Mouse (Mus musculus): ENCODE measurements around the gene Nrxn2. TPM values are rescaled to one million over a fixed set of nuclear protein-coding genes. Genes with fewer than 3 reads are reported as not detected.

The Nrxn2 gene
- total RNA-seq, 1 experiment from 2014 or later = not detected

GRCm38 (mm10) chr19:6412798-6413197, 5.7 kb upstream of the Nrxn2 start:
- no peak for ATAC-seq (replicated peaks; ENCODE audit: low read depth, poor library complexity, severe bottlenecking)

- no peak for ATAC-seq (replicated peaks; ENCODE audit: low read depth, poor library complexity, severe bottlenecking)
Observed at GRCm38 (mm10) chr19:6415454-6415853, 3.1 kb upstream of the Nrxn2 start.

GRCm38 (mm10) chr19:6416124-6416770, 2.3 kb upstream of the Nrxn2 start:
- no peak for ATAC-seq (replicated peaks; ENCODE audit: low read depth, poor library complexity, severe bottlenecking)

DNA sequence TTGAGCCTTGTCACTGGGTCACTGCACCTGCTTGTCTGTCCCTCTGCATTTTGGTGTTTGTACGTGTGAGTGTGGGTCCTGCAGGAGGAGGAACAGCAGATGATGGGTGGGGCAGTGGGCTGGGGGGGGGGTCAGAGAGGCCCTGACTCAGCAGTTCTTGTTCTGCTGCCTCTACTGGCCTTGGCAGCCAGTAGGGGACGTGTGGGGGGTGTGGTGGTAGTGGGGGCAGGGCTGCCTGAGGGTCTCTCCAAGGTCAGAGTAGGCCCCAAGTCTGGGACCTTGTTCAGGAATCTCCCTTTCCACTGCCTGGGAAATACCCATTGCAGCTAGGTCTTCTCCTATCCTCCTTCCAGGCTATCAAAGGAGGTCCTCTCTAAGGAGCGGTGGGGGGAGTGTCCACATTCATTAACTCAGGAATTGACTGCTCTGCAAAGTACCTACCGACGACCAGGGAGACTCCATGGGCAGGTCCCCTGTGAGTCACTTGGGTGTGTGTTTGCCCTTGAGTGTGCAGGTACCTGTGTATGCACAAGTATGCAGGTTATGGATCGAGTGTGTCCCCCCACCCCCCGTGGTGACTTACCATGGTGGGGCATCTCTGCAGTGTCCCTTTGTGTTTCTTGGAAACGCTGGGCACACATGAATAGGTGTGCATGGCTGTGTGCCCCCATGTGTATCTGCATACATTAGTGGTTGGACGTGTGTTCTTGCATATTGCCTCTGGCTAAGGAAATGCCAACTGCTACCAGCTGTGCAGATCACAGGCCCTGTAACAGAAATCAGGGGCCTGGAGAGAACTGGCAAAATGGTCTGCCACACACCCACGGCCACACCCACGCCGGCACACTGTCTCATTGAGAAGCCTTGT, 1.4 kb upstream of the Nrxn2 start:
- no peak for ATAC-seq (replicated peaks; ENCODE audit: low read depth, poor library complexity, severe bottlenecking)

DNA sequence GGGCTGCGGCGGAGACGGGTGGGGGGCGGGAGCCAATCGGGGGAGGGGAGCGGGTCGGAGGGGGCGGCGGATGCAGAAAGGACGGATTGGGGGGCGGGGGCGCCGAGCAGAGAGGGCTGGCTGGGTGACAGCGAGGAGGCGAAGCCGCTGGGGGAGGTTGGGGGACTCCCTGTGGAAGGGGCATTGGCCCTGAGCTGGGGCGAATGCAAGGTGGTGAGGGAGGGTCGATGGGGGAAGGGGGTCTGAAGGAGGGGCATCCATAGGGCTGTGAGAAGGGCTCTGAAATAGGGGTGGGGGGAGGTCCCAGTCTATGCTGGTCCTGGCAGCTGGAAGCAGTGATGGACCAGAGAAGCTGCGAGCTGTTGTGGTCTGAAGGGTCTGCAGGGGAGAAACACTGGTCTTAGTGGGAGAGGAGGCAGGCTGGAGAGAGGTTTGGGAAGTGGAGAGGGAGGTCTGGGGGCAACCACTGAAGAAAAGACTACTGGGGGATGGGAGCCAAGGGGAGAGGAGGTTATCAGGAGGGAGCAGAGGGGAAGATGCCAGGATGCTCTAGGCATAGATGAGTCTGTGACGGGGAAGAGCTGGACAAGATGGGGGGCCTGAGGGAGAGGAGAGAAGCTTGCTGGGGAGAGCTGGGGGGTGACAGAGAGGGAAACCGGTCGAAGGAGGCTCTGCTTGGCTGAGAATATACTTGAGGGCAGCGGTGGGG, 607 bp downstream of the Nrxn2 start:
- no peak for ATAC-seq (replicated peaks; ENCODE audit: low read depth, poor library complexity, severe bottlenecking)

GRCm38 (mm10) chr19:6419805-6420310, 1.3 kb downstream of the Nrxn2 start:
- no peak for ATAC-seq (replicated peaks; ENCODE audit: low read depth, poor library complexity, severe bottlenecking)

GRCm38 (mm10) chr19:6420481-6421210, 2.1 kb downstream of the Nrxn2 start:
- no peak for ATAC-seq (replicated peaks; ENCODE audit: low read depth, poor library complexity, severe bottlenecking)

DNA sequence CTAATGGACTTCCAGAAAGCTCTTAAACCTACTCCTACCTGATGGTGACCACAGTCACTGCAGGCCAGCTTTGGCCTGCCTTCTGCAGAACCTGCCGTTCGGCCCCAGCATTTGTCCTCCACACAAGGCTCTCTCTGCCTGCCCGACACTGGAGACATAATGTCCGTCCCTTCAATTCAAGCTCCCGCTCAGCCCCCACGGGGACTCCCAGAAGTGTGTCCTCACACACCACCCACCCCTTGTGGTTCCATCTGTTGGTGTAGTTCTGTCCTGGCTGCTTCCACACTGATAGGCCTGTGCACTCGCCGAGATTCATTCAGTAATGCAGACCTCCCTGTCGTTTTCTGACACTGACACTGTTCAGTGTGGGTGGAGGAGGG, 2.7 kb downstream of the Nrxn2 start:
- no peak for ATAC-seq (replicated peaks; ENCODE audit: low read depth, poor library complexity, severe bottlenecking)

GRCm38 (mm10) chr19:6422014-6422413, 3.5 kb downstream of the Nrxn2 start:
- no peak for ATAC-seq (replicated peaks; ENCODE audit: low read depth, poor library complexity, severe bottlenecking)

DNA sequence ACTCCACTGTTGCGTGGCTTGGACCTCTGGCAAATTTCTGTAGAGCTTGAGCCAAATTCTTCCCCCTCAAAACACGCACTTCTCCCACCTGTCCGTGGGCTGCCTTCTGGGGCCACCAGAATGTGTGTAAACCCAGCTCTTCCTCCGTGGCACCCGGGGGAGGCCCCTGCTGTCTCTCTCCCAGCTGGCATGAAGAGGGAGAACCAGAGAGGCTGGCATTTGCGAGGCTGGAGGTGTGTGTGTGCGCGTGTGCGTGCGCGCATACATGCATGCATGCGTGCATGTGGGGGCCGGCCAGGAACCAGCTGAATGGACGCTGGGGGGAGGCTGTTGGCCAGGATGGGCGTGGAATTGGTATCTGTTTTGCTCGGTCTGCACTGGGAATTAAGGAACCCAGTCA, 4.7 kb downstream of the Nrxn2 start:
- no peak for ATAC-seq (replicated peaks; ENCODE audit: low read depth, poor library complexity, severe bottlenecking)

GRCm38 (mm10) chr19:6424137-6424881, 5.8 kb downstream of the Nrxn2 start:
- no peak for ATAC-seq (replicated peaks; ENCODE audit: low read depth, poor library complexity, severe bottlenecking)

GRCm38 (mm10) chr19:6425595-6425994, 7.1 kb downstream of the Nrxn2 start:
- ATAC-seq (replicated peaks; ENCODE audit: low read depth, poor library complexity, severe bottlenecking) = no peak

DNA sequence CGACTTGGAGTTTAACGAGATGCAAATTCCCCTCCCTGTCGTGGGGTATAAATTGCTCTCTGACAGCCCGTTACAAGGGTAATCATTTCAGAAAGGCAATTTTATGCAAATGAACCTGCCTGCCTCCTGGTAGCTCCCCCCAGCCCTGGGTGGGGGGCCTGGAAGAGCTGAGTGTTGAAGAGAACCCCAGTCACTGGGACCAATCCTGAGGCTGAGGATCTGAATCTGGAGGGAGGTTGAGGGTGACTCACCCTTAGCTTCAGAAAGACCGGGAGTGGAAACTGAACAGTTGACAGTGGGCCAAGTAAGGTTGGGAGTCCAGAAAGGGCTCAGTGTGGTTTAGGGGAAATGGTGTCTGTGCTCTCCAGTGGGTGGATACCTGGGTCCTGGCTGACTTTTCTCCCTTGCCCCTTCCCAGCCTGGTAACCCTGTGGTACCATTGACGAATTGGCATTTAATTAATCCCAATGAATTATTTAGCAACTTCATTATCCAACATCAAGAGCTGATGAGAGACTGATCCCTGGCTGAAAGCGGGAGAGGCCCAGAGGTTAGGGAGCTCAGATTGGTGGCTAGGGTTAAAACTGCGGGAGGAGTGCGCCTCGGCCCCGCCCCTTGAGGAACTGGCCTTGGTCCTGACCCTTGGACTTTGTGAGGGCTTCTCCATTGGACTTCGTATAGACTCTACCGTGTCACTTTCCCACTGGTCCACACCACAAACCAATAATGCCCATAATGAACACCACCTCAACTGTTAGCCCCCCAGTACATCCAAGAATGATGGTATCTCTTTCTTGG, 8.4 kb downstream of the Nrxn2 start:
- ATAC-seq (replicated peaks; ENCODE audit: low read depth, poor library complexity, severe bottlenecking) = peak; percentile 79

- ATAC-seq (replicated peaks; ENCODE audit: low read depth, poor library complexity, severe bottlenecking) = no peak
Observed at GRCm38 (mm10) chr19:6427653-6428434, 9.3 kb downstream of the Nrxn2 start.

GRCm38 (mm10) chr19:6428501-6429200, 10.1 kb downstream of the Nrxn2 start:
- ATAC-seq (replicated peaks; ENCODE audit: low read depth, poor library complexity, severe bottlenecking) = peak; percentile 68

- no peak for ATAC-seq (replicated peaks; ENCODE audit: low read depth, poor library complexity, severe bottlenecking)
Observed at GRCm38 (mm10) chr19:6443016-6443415, 24.5 kb downstream of the Nrxn2 start.

DNA sequence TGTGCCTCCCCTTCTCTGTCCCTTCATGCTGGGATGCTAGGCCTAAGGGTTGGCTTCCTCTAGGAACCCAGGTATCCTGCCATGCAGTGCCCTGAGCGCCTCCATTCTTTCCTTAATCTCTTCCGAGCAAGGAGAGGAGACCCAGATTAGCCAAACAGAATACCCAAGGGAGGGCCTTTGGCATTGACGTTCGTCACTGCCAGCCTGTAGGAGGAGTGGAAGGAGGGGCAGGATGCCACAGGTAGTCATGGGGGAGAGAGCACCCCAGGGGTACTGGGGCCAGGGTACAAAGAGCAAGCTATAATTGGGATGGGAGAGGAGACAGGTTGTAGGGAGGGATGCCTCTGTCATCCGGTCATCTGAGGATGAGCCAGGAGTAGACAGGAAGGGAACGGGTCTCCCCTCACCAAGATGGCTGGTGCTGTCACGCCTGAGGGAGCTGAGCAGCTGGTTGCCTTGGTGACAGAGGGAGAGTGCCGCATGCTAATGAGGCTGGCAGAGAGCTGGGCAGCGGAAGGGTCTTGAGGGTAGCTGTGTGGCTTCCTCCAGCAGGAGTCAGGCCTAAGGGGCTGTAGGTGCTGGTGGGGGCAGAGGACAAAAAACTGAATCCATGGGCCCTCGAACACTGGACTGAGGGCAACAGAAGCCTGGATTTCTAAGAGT, 27.4 kb downstream of the Nrxn2 start:
- no peak for ATAC-seq (replicated peaks; ENCODE audit: low read depth, poor library complexity, severe bottlenecking)
